Mouse (Mus musculus): ENCODE data around the gene Nyap1. TPM values are rescaled to one million over a fixed set of nuclear protein-coding genes. Genes with fewer than 3 reads are reported as not detected.

Gene Nyap1
- polyA plus RNA-seq (2012; rRNA removed; ENCODE audit: low replicate concordance) = 13.8 and 23.5 TPM in 2 replicates

GRCm38 (mm10) chr5:137741023-137741931 lies at the start of gene Nyap1:
TSS of gene Nyap1 (minus strand) at chr5:137741607.

GRCm38 (mm10) chr5:137787151-137787928 lies 45.9 kb upstream of the Nyap1 start, which contains the start of the genes Mepce and Zcwpw1:
TSS of gene Mepce (minus strand) at chr5:137787655.
TSS of gene Zcwpw1 (plus strand) at chr5:137787798.

GRCm38 (mm10) chr5:137778635-137779034 lies 37.2 kb upstream of the Nyap1 start, which contains the start of gene Ppp1r35:
TSS of gene Ppp1r35 (plus strand) at chr5:137778849.

DNA sequence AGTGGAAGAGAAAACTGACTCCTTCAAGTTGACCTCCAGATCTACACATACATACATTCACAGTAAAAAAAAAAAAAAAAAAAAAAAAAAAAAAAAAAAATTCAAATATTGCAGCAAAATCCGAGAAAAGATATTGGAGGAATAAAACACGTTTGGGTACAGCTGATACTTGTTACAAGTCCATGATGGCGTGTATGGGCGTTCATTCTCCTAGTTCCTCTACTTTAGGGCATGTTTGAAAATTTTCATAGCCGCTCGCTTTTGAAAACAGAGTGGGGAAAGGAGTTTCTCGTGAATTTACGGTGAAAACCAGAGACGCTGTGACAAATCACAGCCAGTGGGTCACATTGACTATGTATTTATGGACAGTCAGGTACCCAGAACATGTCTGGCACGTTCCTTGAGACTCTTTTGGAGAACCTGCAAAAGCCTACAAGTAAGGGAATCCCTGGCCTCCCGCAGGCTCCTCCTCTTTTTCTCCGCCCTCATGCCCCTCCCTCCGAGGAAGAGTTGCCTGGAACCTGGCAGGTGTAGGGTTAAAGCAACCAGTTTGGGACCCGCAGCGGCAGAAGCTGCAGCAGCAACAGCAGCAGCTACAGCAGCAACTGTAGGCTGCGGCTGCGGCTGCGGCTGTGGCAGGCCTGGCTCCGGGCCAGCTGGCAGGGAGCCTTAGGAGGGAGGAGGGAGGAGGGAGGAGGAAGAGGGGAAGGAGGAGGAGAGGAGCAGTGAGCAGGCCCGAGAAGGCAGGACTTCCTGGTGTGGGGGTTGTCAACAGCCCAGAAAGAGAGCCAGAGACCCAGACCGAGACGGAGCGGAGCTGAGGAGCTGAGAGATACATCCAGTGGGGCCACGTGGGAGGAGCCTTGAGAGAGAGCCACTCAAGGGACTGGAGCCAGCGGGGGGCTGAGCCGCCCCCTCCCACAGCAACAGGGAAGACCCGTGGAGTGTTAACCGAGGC lies 4.1 kb upstream of the Nyap1 start, which contains the start of gene Tsc22d4:
TSS of gene Tsc22d4 (plus strand) at position 517 of the 958 bp plus-strand sequence.

GRCm38 (mm10) chr5:137684294-137685123 lies 56.9 kb downstream of the Nyap1 start, which contains the start of gene Agfg2:
TSS of gene Agfg2 (minus strand) at chr5:137684726.

Other genes starting within 250 kb of the Nyap1 start
- 37.9 and 47.1 TPM in 2 replicates for gene Pop7, start 239.1 kb downstream of the Nyap1 start, polyA plus RNA-seq (2012; rRNA removed; ENCODE audit: low replicate concordance)
- 11.8 and 16.6 TPM in 2 replicates for gene Gigyf1, start 223.1 kb downstream of the Nyap1 start, polyA plus RNA-seq (2012; rRNA removed; ENCODE audit: low replicate concordance)
- not detected in 2 replicates for gene Epo, start 208.4 kb downstream of the Nyap1 start, polyA plus RNA-seq (2012; rRNA removed; ENCODE audit: low replicate concordance)
- 831 and 1,332 TPM in 2 replicates for gene Gnb2, start 208.1 kb downstream of the Nyap1 start, polyA plus RNA-seq (2012; rRNA removed; ENCODE audit: low replicate concordance)
- gene Actl6b, start 188.1 kb downstream of the Nyap1 start, polyA plus RNA-seq (2012; rRNA removed; ENCODE audit: low replicate concordance) = 1.1 TPM in 2 replicates
- gene Tfr2, start 171.8 kb downstream of the Nyap1 start, polyA plus RNA-seq (2012; rRNA removed; ENCODE audit: low replicate concordance) = 0.81 and 1.1 TPM in 2 replicates
- gene Mospd3, start 140.5 kb downstream of the Nyap1 start, polyA plus RNA-seq (2012; rRNA removed; ENCODE audit: low replicate concordance) = 135 and 239 TPM in 2 replicates
- 33.2 and 49.9 TPM in 2 replicates for gene Pcolce, start 127.8 kb downstream of the Nyap1 start, polyA plus RNA-seq (2012; rRNA removed; ENCODE audit: low replicate concordance)
- 0.18 and 0.78 TPM in 2 replicates for gene Fbxo24, start 112.6 kb downstream of the Nyap1 start, polyA plus RNA-seq (2012; rRNA removed; ENCODE audit: low replicate concordance)
- 33.9 and 56.3 TPM in 2 replicates for gene Lrch4, start 112.5 kb downstream of the Nyap1 start, polyA plus RNA-seq (2012; rRNA removed; ENCODE audit: low replicate concordance)
- gene Gm20605, start 112.4 kb downstream of the Nyap1 start, polyA plus RNA-seq (2012; rRNA removed; ENCODE audit: low replicate concordance) = 22.3 and 27.1 TPM in 2 replicates
- 114 and 144 TPM in 2 replicates for gene Sap25, start 100.3 kb downstream of the Nyap1 start, polyA plus RNA-seq (2012; rRNA removed; ENCODE audit: low replicate concordance)
- gene Irs3, start 95.9 kb downstream of the Nyap1 start, polyA plus RNA-seq (2012; rRNA removed; ENCODE audit: low replicate concordance) = 0.40 and 1.2 TPM in 2 replicates
- gene Agfg2, start 56.9 kb downstream of the Nyap1 start, polyA plus RNA-seq (2012; rRNA removed; ENCODE audit: low replicate concordance) = 16.4 and 20.6 TPM in 2 replicates
- gene Tsc22d4, start 4.1 kb upstream of the Nyap1 start, polyA plus RNA-seq (2012; rRNA removed; ENCODE audit: low replicate concordance) = 136 and 297 TPM in 2 replicates
- gene Ppp1r35, start 37.2 kb upstream of the Nyap1 start, polyA plus RNA-seq (2012; rRNA removed; ENCODE audit: low replicate concordance) = 44.3 and 72.5 TPM in 2 replicates
- 17.6 and 30.8 TPM in 2 replicates for gene Mepce, start 46.0 kb upstream of the Nyap1 start, polyA plus RNA-seq (2012; rRNA removed; ENCODE audit: low replicate concordance)
- not detected in 2 replicates for gene Zcwpw1, start 46.2 kb upstream of the Nyap1 start, polyA plus RNA-seq (2012; rRNA removed; ENCODE audit: low replicate concordance)
- 3.1 and 9.7 TPM in 2 replicates for gene Pilra, start 94.7 kb upstream of the Nyap1 start, polyA plus RNA-seq (2012; rRNA removed; ENCODE audit: low replicate concordance)
- 3.0 and 3.9 TPM in 2 replicates for gene Pilrb1, start 116.5 kb upstream of the Nyap1 start, polyA plus RNA-seq (2012; rRNA removed; ENCODE audit: low replicate concordance)
- gene Pilrb2, start 130.2 kb upstream of the Nyap1 start, polyA plus RNA-seq (2012; rRNA removed; ENCODE audit: low replicate concordance) = 3.5 and 5.6 TPM in 2 replicates
- 12.1 and 35.2 TPM in 2 replicates for gene Cyp3a13, start 180.0 kb upstream of the Nyap1 start, polyA plus RNA-seq (2012; rRNA removed; ENCODE audit: low replicate concordance)
- 0.04 TPM in 1 of 2 replicates, not detected in the other for gene Gjc3, start 221.5 kb upstream of the Nyap1 start, polyA plus RNA-seq (2012; rRNA removed; ENCODE audit: low replicate concordance)
- 0.48 TPM in 1 of 2 replicates, not detected in the other for gene Azgp1, start 239.9 kb upstream of the Nyap1 start, polyA plus RNA-seq (2012; rRNA removed; ENCODE audit: low replicate concordance)